Mouse (Mus musculus) testis, adult 2 months (tissue): ENCODE data around the gene Usb1. TPM values are rescaled to one million over a fixed set of nuclear protein-coding genes. Genes with fewer than 3 reads are reported as not detected.

Experiments used
- H3K27ac ChIP-seq: fragments of 200-500 bp; 2 replicates; pipeline ENCODE4 v1.5.1; 2012; ENCODE audit warnings: low read depth, low read length; ENCODE audit not compliant: control insufficient read depth, insufficient read depth
- H3K27me3 ChIP-seq: fragments of 200-500 bp; 2 replicates; pipeline ENCODE4 v1.6.1; 2012; ENCODE audit warnings: mild to moderate bottlenecking, low read length, moderate library complexity; ENCODE audit not compliant: control insufficient read depth, insufficient read depth
- H3K36me3 ChIP-seq: fragments of 200-500 bp; 2 replicates; pipeline ENCODE4 v1.6.1; 2012; ENCODE audit warnings: mild to moderate bottlenecking, low read length; ENCODE audit not compliant: control insufficient read depth, insufficient read depth
- H3K4me1 ChIP-seq: fragments of 200-500 bp; 2 replicates; pipeline ENCODE4 v1.6.1; 2012; ENCODE audit warnings: low read length; ENCODE audit not compliant: control insufficient read depth, insufficient read depth
- H3K4me3 ChIP-seq: fragments of 200-500 bp; 2 replicates; pipeline ENCODE4 v1.5.1; 2012; ENCODE audit warnings: low read depth, mild to moderate bottlenecking, low read length, moderate library complexity, mixed read lengths; ENCODE audit not compliant: control insufficient read depth
- CTCF ChIP-seq: fragments of 200-500 bp; IDR thresholded peaks from 2 replicates; pipeline ENCODE4 v1.5.1; 2012; ENCODE audit warnings: low read depth, mild to moderate bottlenecking, inconsistent platforms, low read length, moderate library complexity; ENCODE audit not compliant: control insufficient read depth, insufficient read depth, insufficient replicate concordance
- POLR2A ChIP-seq: fragments of 200-500 bp; IDR thresholded peaks from 2 replicates; pipeline ENCODE4 v1.6.1; 2012; ENCODE audit warnings: low read depth, mild to moderate bottlenecking, inconsistent platforms, low read length, moderate library complexity; ENCODE audit not compliant: control insufficient read depth
- polyA plus RNA-seq: library from polyadenylated mRNA; depleted of rRNA; stranded (reverse); fragments of >200 nt; gene quantifications from 2 replicates; pipeline ENCODE4 v1.2.3, GENCODE M21; 2012; rRNA removed

The Usb1 gene
- polyA plus RNA-seq, 1 experiment: 34.0 TPM

DNA sequence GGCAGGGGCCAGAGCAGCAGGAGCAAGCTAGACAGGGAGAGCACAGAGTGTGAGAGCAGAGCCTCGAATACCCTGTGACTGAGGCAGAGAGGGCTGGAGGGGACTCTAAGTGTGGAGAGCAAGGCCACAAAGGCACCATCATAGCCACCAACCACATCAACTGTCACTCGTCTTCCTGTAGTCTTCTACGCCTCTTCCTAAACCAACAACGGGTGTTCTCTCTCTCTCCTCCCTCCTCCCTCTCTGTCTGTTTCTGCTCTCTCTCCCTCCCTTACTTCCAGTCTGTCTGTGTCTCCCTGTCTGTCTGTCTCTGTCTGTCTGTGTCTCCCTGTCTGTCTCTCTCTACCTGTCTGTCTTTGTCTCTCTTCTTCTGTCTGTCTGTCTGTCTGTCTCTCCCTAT is 58.2 kb downstream of the Usb1 start:
- TF ChIP-seq POLR2A (no peak), CTCF (no peak)
- Histone ChIP-seq H3K4me1 (no peaks in the 10 kb centered on the region), H3K36me3 (no peaks in the 10 kb centered on the region), H3K27me3 (no peaks in the 10 kb centered on the region), H3K27ac (no peak overlapping the region), H3K4me3 (no peak overlapping the region)

DNA sequence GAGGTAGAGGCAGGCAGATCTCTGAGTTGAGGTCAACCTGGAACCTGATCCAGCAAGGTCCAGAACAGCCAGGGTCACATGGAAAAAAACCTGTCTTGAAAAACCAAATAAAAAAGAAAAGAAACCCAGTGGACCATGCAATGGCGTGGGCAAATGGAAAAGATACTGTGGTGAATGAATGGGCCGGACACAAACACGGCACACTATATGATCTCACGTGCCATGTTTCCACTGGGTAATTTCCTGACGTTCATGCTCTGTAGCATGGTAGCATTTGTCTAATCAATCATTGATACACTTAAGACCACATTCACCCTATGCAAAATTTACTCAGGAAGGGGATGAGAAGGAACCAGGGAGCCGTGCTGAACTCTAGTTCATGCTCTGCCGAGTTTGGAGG is 59.0 kb downstream of the Usb1 start:
- Histone ChIP-seq H3K4me1 (no peaks in the 10 kb centered on the region), H3K27ac (no peak overlapping the region), H3K36me3 (no peaks in the 10 kb centered on the region), H3K27me3 (no peaks in the 10 kb centered on the region), H3K4me3 (no peak overlapping the region)
- no peak for TF ChIP-seq CTCF
- no peak for TF ChIP-seq POLR2A

DNA sequence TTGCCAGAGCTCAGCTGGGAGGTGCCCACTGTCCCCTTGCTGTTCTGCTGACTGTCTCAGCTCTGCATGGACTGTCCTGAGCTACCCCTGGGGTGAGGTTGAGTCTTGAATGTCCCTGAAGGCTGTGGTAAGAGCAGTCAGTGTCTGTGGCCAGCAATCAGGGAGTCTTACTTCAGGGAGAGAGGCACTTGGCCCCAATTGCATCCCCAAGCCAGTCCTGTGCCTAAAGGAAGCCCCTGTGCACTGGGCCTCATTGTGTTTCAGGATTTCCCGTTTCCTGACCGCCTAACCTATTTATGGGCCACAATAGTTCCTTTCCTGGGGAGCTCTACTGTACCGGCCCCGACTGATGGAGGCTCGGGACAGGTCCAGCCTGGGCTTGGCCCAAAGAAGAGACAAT is 60.5 kb downstream of the Usb1 start:
- H3K4me3 ChIP-seq: no peak overlapping the region
- H3K27ac ChIP-seq: no peak overlapping the region
- no peaks in the 10 kb centered on the region for H3K4me1 ChIP-seq
- H3K36me3 ChIP-seq: no peaks in the 10 kb centered on the region
- no peaks in the 10 kb centered on the region for H3K27me3 ChIP-seq
- TF ChIP-seq CTCF (no peak), POLR2A (no peak)

DNA sequence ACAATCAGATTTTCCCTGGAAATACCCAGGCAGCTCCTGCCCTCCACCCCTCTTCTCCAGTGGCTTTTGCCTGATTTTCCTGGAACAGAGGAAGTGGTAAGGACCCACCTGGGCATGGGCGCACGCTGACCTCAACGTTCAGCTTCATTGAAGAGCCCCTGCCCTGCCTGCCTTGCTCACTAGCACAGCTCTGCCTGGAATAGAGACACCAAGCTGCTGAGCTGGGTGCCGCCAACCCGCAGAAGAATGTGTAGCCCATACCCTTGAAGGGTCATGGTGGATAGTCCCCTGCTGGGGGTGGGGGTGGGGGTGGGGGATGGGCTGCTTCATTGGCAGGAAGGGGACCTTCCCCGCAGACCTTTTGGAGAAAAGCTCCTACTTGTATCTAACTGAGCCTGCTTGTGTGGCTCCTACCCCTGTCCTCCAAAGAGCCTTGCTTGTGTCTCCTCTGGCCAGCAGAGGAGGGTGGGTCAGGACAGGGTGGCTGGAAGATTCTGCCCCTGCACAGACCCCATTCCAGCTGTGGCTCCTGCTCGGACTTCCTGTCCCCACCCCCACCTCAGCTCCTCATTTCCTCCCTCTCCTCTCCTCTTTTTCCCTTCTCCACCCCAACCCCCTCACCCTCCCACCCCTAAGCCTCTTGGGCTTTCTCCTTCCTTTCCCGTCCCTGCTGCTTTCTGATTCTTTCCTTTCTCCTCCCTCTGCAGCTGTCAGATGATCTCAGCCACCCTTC is 63.3 kb downstream of the Usb1 start:
- Histone ChIP-seq H3K27ac (no peak overlapping the region), H3K4me1 (no peaks in the 10 kb centered on the region; the same call in 1 of the 2 replicates), H3K4me3 (no peak overlapping the region), H3K36me3 (no peaks in the 10 kb centered on the region), H3K27me3 (no peaks in the 10 kb centered on the region)
- no peak for TF ChIP-seq CTCF
- TF ChIP-seq POLR2A: no peak

DNA sequence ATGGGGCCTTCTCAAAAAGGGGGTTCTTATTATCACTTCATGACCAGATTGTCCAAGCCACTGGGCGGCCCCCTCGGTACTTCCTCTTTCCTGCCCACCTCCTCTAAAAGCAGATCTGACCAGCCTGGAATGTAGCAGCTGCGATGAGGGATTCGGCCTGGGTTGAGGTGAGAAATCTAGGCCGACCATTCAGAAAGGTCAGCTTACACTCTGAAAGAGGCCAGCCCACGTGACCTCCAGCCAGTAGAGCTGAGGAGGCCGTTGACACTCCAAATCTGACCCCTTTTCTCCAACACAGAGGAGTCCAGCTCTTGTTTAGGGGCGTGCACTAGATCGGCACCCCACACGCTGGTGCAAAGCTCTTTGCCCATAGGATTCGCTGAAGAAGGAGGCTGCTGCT is 64.7 kb downstream of the Usb1 start:
- TF ChIP-seq POLR2A (no peak), CTCF (no peak)
- Histone ChIP-seq H3K4me1 (no peaks in the 10 kb centered on the region; the same call in 1 of the 2 replicates), H3K36me3 (no peaks in the 10 kb centered on the region), H3K27me3 (no peaks in the 10 kb centered on the region), H3K4me3 (no peak overlapping the region), H3K27ac (no peak overlapping the region)

Other genes starting within 250 kb of the Usb1 start
- 63.9 and 76.7 TPM in 2 replicates for gene Kifc3, start 129.5 kb upstream of the Usb1 start, polyA plus RNA-seq
- 6.2 and 6.9 TPM in 2 replicates for gene Cngb1, start 25.7 kb upstream of the Usb1 start, polyA plus RNA-seq
- gene Tepp, start 21.7 kb upstream of the Usb1 start, polyA plus RNA-seq: 290 and 313 TPM in 2 replicates
- gene Zfp319, start 334 bp upstream of the Usb1 start, polyA plus RNA-seq: 3.9 and 4.0 TPM in 2 replicates
- gene Mmp15, start 20.0 kb downstream of the Usb1 start, polyA plus RNA-seq: 0.23 and 0.30 TPM in 2 replicates
- gene Cfap20, start 102.6 kb downstream of the Usb1 start, polyA plus RNA-seq: 103 and 106 TPM in 2 replicates
- 107 and 125 TPM in 2 replicates for gene Csnk2a2, start 157.8 kb downstream of the Usb1 start, polyA plus RNA-seq
- gene Ccdc113, start 201.8 kb downstream of the Usb1 start, polyA plus RNA-seq: 82.2 and 87.4 TPM in 2 replicates
- 251 and 266 TPM in 2 replicates for gene Prss54, start 244.1 kb downstream of the Usb1 start, polyA plus RNA-seq